Mouse (Mus musculus): Measurements from ENCODE around the gene Rnase4. TPM values are rescaled to one million over a fixed set of nuclear protein-coding genes. Genes with fewer than 3 reads are reported as not detected.

Rnase4 gene
- total RNA-seq, 2 experiments from 2014 or later = 25.0 to 30.1 TPM

GRCm38 (mm10) chr14:51127648-51128258, 36.9 kb downstream of the Rnase4 start:
- DNase-seq (ENCODE audit: low spot score) = no peak

GRCm38 (mm10) chr14:51128775-51129623, 38.1 kb downstream of the Rnase4 start:
- no peak for DNase-seq (ENCODE audit: low spot score)

- no peak for DNase-seq (ENCODE audit: low spot score)
Observed at GRCm38 (mm10) chr14:51129624-51129975, 38.7 kb downstream of the Rnase4 start.

GRCm38 (mm10) chr14:51130315-51130940, 39.6 kb downstream of the Rnase4 start:
- DNase-seq (ENCODE audit: low spot score) = no peak

GRCm38 (mm10) chr14:51131086-51131815, 40.4 kb downstream of the Rnase4 start:
- DNase-seq (ENCODE audit: low spot score) = no peak

GRCm38 (mm10) chr14:51132372-51132771, 41.5 kb downstream of the Rnase4 start:
- DNase-seq (ENCODE audit: low spot score) = no peak

- DNase-seq (ENCODE audit: low spot score) = no peak
Observed at GRCm38 (mm10) chr14:51140342-51140741, 49.5 kb downstream of the Rnase4 start.

- no peak for DNase-seq (ENCODE audit: low spot score)
Observed at GRCm38 (mm10) chr14:51142119-51142518, 51.2 kb downstream of the Rnase4 start.

GRCm38 (mm10) chr14:51142568-51142967, 51.7 kb downstream of the Rnase4 start:
- no peak for DNase-seq (ENCODE audit: low spot score)

GRCm38 (mm10) chr14:51143287-51143686, 52.4 kb downstream of the Rnase4 start:
- no peak for DNase-seq (ENCODE audit: low spot score)

- DNase-seq (ENCODE audit: low spot score) = no peak
Observed at GRCm38 (mm10) chr14:51143937-51144336, 53.1 kb downstream of the Rnase4 start.

GRCm38 (mm10) chr14:51144451-51144850, 53.6 kb downstream of the Rnase4 start:
- no peak for DNase-seq (ENCODE audit: low spot score)

- DNase-seq (ENCODE audit: low spot score) = no peak
Observed at GRCm38 (mm10) chr14:51145521-51145920, 54.6 kb downstream of the Rnase4 start.

GRCm38 (mm10) chr14:51146685-51147084, 55.8 kb downstream of the Rnase4 start, which contains the start of gene Rnase1:
Rnase1 (minus strand) TSS chr14:51146785.
- DNase-seq (ENCODE audit: low spot score) = no peak

GRCm38 (mm10) chr14:51148006-51148405, 57.1 kb downstream of the Rnase4 start:
- DNase-seq (ENCODE audit: low spot score) = no peak

GRCm38 (mm10) chr14:51149164-51149563, 58.3 kb downstream of the Rnase4 start:
- DNase-seq (ENCODE audit: low spot score) = no peak

GRCm38 (mm10) chr14:51150206-51150831, 59.4 kb downstream of the Rnase4 start:
- DNase-seq (ENCODE audit: low spot score) = no peak

GRCm38 (mm10) chr14:51152249-51152870, 61.5 kb downstream of the Rnase4 start:
- DNase-seq (ENCODE audit: low spot score) = no peak
